Mouse (Mus musculus) hindbrain, embryonic 11.5 days (tissue): ENCODE data around the gene Ankrd6. TPM values are rescaled to one million over a fixed set of nuclear protein-coding genes. Genes with fewer than 3 reads are reported as not detected.

Experiments used
- ATAC-seq: fragments of 200-750 bp; cut with Nextera tagmentation; 2 replicates; pipeline ENCODE4 v1.8.0; 2017; ENCODE audit warnings: mild to moderate bottlenecking, moderate TSS enrichment, moderate library complexity; ENCODE audit not compliant: low FRiP score
- DNase-seq: peaks from one replicate; pipeline ENCODE4 v3.0.0-alpha.2; 2015; ENCODE audit warnings: low spot score
- H3K27ac ChIP-seq: fragments of 300-500 bp; sonication (generic); 2 replicates; pipeline ENCODE4 v1.5.1; 2014; ENCODE audit warnings: mild to moderate bottlenecking, low read depth, low read length
- H3K27me3 ChIP-seq: fragments of 300-500 bp; sonication (generic); 2 replicates; pipeline ENCODE4 v1.6.1; 2014; ENCODE audit warnings: mild to moderate bottlenecking, low read length, moderate library complexity, mixed read lengths; ENCODE audit not compliant: control insufficient read depth, insufficient read depth
- H3K36me3 ChIP-seq: fragments of 300-500 bp; sonication (generic); 2 replicates; pipeline ENCODE4 v1.6.1; 2014; ENCODE audit warnings: mild to moderate bottlenecking, low read length, moderate library complexity, mixed read lengths; ENCODE audit not compliant: control insufficient read depth, insufficient read depth
- H3K4me1 ChIP-seq: fragments of 300-500 bp; sonication (generic); replicated peaks from 2 replicates; pipeline ENCODE4 v1.6.1; 2014; ENCODE audit warnings: low read length, mixed read lengths; ENCODE audit not compliant: control insufficient read depth, insufficient read depth
- H3K4me2 ChIP-seq: fragments of 300-500 bp; sonication (generic); replicated peaks from 2 replicates; pipeline ENCODE4 v1.6.1; 2014; ENCODE audit warnings: mild to moderate bottlenecking, low read depth, low read length
- H3K4me3 ChIP-seq: fragments of 300-500 bp; sonication (generic); 2 replicates; pipeline ENCODE4 v1.5.1; 2014; ENCODE audit warnings: low read depth, low read length
- H3K9ac ChIP-seq: fragments of 300-500 bp; sonication (generic); 2 replicates; pipeline ENCODE4 v1.6.1; 2014; ENCODE audit warnings: low read depth, low read length
- H3K9me3 ChIP-seq: fragments of 300-500 bp; sonication (generic); 2 replicates; pipeline ENCODE4 v1.6.1; 2016; ENCODE audit warnings: low read length; ENCODE audit not compliant: control insufficient read depth
- WGBS: fragments of 180-500 bp; shearing (Covaris S2); extraction: QIAGEN DNeasy Blood & Tissue Kit; methylation state at CpG from one replicate; pipeline ENCODE4 v1.1.7; 2014; 5-methylcytosine and 5-hydroxymethylcytosine counted together
- polyA plus RNA-seq: library from polyadenylated mRNA; unstranded; fragments of >200 nt; fragmentation: Nextera tagmentation; extraction: Ambion mirVana; gene quantifications from 2 replicates; pipeline ENCODE4 v1.2.1, GENCODE M21; 2014

Gene Ankrd6
- polyA plus RNA-seq, 1 experiment from 2014 or later, result 22.4 TPM

GRCm38 (mm10) chr4:32906627-32907026 lies 44.0 kb downstream of the Ankrd6 start:
- no peak for DNase-seq
- H3K36me3 ChIP-seq, result no peaks in the 10 kb centered on the region

GRCm38 (mm10) chr4:32905913-32906312 lies 44.7 kb downstream of the Ankrd6 start:
- 91% methylated on average over 2 of the region's 2 CpGs for WGBS
- Histone ChIP-seq H3K4me1 (no peaks in the 10 kb centered on the region), H3K9ac (no peak overlapping the region), H3K9me3 (no peaks in the 10 kb centered on the region), H3K4me3 (no peak overlapping the region), H3K27me3 (no peaks in the 10 kb centered on the region), H3K27ac (no peak overlapping the region), H3K36me3 (no peaks in the 10 kb centered on the region), H3K4me2 (no peak overlapping the region)
- ATAC-seq (no peak), DNase-seq (no peak)

More at GRCm38 (mm10) chr4:32906627-32907026, 44.0 kb downstream of the Ankrd6 start:
- H3K27me3 ChIP-seq, result no peaks in the 10 kb centered on the region
- 82% methylated on average over 6 of the region's 6 CpGs for WGBS
- ATAC-seq, result no peak
- H3K4me1 ChIP-seq, result no peaks in the 10 kb centered on the region
- no peak overlapping the region for H3K4me2 ChIP-seq
- no peak overlapping the region for H3K9ac ChIP-seq
- H3K9me3 ChIP-seq, result no peaks in the 10 kb centered on the region
- H3K4me3 ChIP-seq, result no peak overlapping the region
- no peak overlapping the region for H3K27ac ChIP-seq

- Histone ChIP-seq H3K4me1 (no peaks in the 10 kb centered on the region), H3K27ac (no peak overlapping the region), H3K36me3 (no peaks in the 10 kb centered on the region), H3K27me3 (no peaks in the 10 kb centered on the region), H3K4me2 (no peak overlapping the region), H3K4me3 (no peak overlapping the region), H3K9me3 (no peaks in the 10 kb centered on the region), H3K9ac (no peak overlapping the region)
- no peak for ATAC-seq
- 65% methylated on average over 2 of the region's 2 CpGs for WGBS
- no peak for DNase-seq
These were observed 45.3 kb downstream of the Ankrd6 start for GRCm38 (mm10) chr4:32905381-32905780.

GRCm38 (mm10) chr4:32903826-32904225 lies 46.8 kb downstream of the Ankrd6 start:
- no peak for DNase-seq
- no peaks in the 10 kb centered on the region for H3K4me1 ChIP-seq
- WGBS, result 89% methylated on average over 7 of the region's 7 CpGs
- H3K9me3 ChIP-seq, result no peaks in the 10 kb centered on the region
- H3K4me2 ChIP-seq, result no peak overlapping the region
- H3K27ac ChIP-seq, result no peak overlapping the region
- no peak overlapping the region for H3K9ac ChIP-seq
- no peak overlapping the region for H3K4me3 ChIP-seq
- no peak for ATAC-seq
- H3K27me3 ChIP-seq, result no peaks in the 10 kb centered on the region
- H3K36me3 ChIP-seq, result no peaks in the 10 kb centered on the region

GRCm38 (mm10) chr4:32899051-32899450 lies 51.6 kb downstream of the Ankrd6 start:
- no peak overlapping the region for H3K27ac ChIP-seq
- no peak overlapping the region for H3K9ac ChIP-seq
- DNase-seq, result no peak
- H3K4me1 ChIP-seq, result no peaks in the 10 kb centered on the region
- no peak for ATAC-seq
- H3K36me3 ChIP-seq, result no peaks in the 10 kb centered on the region
- no peak overlapping the region for H3K4me3 ChIP-seq
- H3K4me2 ChIP-seq, result no peak overlapping the region
- WGBS, result 47% methylated on average over 4 of the region's 4 CpGs
- H3K27me3 ChIP-seq, result no peaks in the 10 kb centered on the region
- H3K9me3 ChIP-seq, result peaks cover 3% of the 10 kb centered on the region; the same call in 1 of the 2 replicates

- 81% methylated on average over 10 of the region's 10 CpGs for WGBS
- no peak for ATAC-seq
- no peak for DNase-seq
- H3K9me3 ChIP-seq, result peaks cover 3% of the 10 kb centered on the region; the same call in 1 of the 2 replicates
- no peak overlapping the region for H3K9ac ChIP-seq
- no peak overlapping the region for H3K4me3 ChIP-seq
- H3K36me3 ChIP-seq, result no peaks in the 10 kb centered on the region
- H3K27me3 ChIP-seq, result no peaks in the 10 kb centered on the region
- H3K27ac ChIP-seq, result no peak overlapping the region
- no peaks in the 10 kb centered on the region for H3K4me1 ChIP-seq
- no peak overlapping the region for H3K4me2 ChIP-seq
These were observed 59.3 kb downstream of the Ankrd6 start for GRCm38 (mm10) chr4:32891341-32891740.

GRCm38 (mm10) chr4:32890735-32891098 lies 59.9 kb downstream of the Ankrd6 start:
- Histone ChIP-seq H3K36me3 (no peaks in the 10 kb centered on the region), H3K4me3 (no peak overlapping the region), H3K9me3 (peaks cover 3% of the 10 kb centered on the region; the same call in 1 of the 2 replicates), H3K9ac (no peak overlapping the region), H3K27ac (no peak overlapping the region), H3K4me2 (no peak overlapping the region), H3K4me1 (no peaks in the 10 kb centered on the region), H3K27me3 (no peaks in the 10 kb centered on the region)
- ATAC-seq (no peak), DNase-seq (no peak)
- WGBS, result 85% methylated on average over 5 of the region's 5 CpGs

GRCm38 (mm10) chr4:32889996-32890734 lies 60.5 kb downstream of the Ankrd6 start:
- WGBS, result 53% methylated on average over 10 of the region's 10 CpGs
- Histone ChIP-seq H3K4me1 (no peaks in the 10 kb centered on the region), H3K9ac (peak overlapping the region; percentile 15; the same call in 1 of the 2 replicates), H3K4me3 (no peak overlapping the region), H3K27ac (no peak overlapping the region), H3K36me3 (no peaks in the 10 kb centered on the region), H3K27me3 (no peaks in the 10 kb centered on the region), H3K9me3 (peaks cover 3% of the 10 kb centered on the region; the same call in 1 of the 2 replicates), H3K4me2 (no peak overlapping the region)
- ATAC-seq (no peak), DNase-seq (no peak)

- ATAC-seq (peak; percentile 57), DNase-seq (peak; percentile 21)
These were observed 61.4 kb downstream of the Ankrd6 start for GRCm38 (mm10) chr4:32889246-32889645.

More at GRCm38 (mm10) chr4:32889246-32889645, 61.4 kb downstream of the Ankrd6 start:
- Histone ChIP-seq H3K4me3 (no peak overlapping the region), H3K9ac (no peak overlapping the region), H3K27me3 (no peaks in the 10 kb centered on the region), H3K9me3 (no peaks in the 10 kb centered on the region), H3K4me2 (no peak overlapping the region), H3K36me3 (no peaks in the 10 kb centered on the region), H3K4me1 (no peaks in the 10 kb centered on the region), H3K27ac (no peak overlapping the region)
- WGBS, result 64% methylated on average over 11 of the region's 11 CpGs
